Mouse (Mus musculus) embryonic facial prominence, embryonic 10.5 days (tissue): Measurements from ENCODE around the gene Paqr6. TPM values are rescaled to one million over a fixed set of nuclear protein-coding genes. Genes with fewer than 3 reads are reported as not detected.
"Not testable (repeated sequence)": the region's sequence is repeated elsewhere in the genome, so short reads cannot be mapped to it uniquely, and the experiment has no call there.

ENCODE experiments used
- DNase-seq: peaks from one replicate; pipeline ENCODE4 v3.0.0-alpha.2; 2017; ENCODE audit warnings: low spot score
- H3K27ac ChIP-seq: fragments of 300-500 bp; sonication (generic); replicated peaks from 2 replicates; pipeline ENCODE4 v1.5.1; 2016; ENCODE audit warnings: mild to moderate bottlenecking
- H3K27me3 ChIP-seq: fragments of 300-500 bp; sonication (generic); replicated peaks from 2 replicates; pipeline ENCODE4 v1.6.1; 2016; ENCODE audit warnings: low read depth, mild to moderate bottlenecking; ENCODE audit not compliant: poor library complexity, severe bottlenecking
- H3K36me3 ChIP-seq: fragments of 300-500 bp; sonication (generic); replicated peaks from 2 replicates; pipeline ENCODE4 v1.6.1; 2016; ENCODE audit warnings: mild to moderate bottlenecking, moderate library complexity
- H3K4me1 ChIP-seq: fragments of 300-500 bp; sonication (generic); 2 replicates; pipeline ENCODE4 v1.6.1; 2016
- H3K4me3 ChIP-seq: fragments of 300-500 bp; sonication (generic); 2 replicates; pipeline ENCODE4 v1.5.1; 2016; ENCODE audit warnings: mild to moderate bottlenecking, moderate library complexity
- H3K9me3 ChIP-seq: fragments of 300-500 bp; sonication (generic); 2 replicates; pipeline ENCODE4 v1.6.1; 2016; ENCODE audit warnings: mild to moderate bottlenecking
- WGBS: fragments of 180-500 bp; shearing (Covaris S2); methylation state at CpG from one replicate; pipeline ENCODE4 v1.1.7; 2016; 5-methylcytosine and 5-hydroxymethylcytosine counted together
- polyA plus RNA-seq: library from polyadenylated mRNA; unstranded; fragments of >200 nt; fragmentation: Nextera tagmentation; extraction: Ambion mirVana; gene quantifications from 2 replicates; pipeline ENCODE4 v1.2.1, GENCODE M21; 2016

Paqr6 gene
- polyA plus RNA-seq, 1 experiment from 2014 or later: 1.2 TPM

DNA sequence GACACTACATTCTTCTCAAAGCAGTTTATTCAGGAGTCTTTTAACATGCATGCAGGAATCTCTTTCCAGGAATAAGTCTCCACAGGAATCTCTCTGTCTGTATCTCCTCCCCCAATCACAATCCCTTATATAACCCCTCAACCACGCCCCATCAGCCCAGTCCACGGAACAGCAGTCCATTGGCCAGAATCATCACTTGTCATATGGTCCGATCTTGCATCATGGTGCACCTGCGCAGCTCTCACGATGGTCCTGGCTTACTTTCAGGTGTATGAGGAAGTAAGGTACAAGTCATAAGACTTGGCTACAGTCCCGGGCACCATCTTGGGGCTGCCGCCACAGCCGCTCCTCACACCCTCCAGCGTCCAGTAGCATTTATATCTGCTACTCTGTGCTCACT, 8.3 kb downstream of the Paqr6 start, which contains the start of gene Bglap3:
Gene Bglap3 (minus strand): TSS at position 101 of the 400 bp plus-strand sequence.
- H3K4me1 ChIP-seq, H3K4me3 ChIP-seq, H3K36me3 ChIP-seq, H3K27ac ChIP-seq, DNase-seq, H3K27me3 ChIP-seq: not testable (repeated sequence)
- 91% methylated on average over 9 of the region's 9 CpGs for WGBS
- peaks cover 12% of the 10 kb centered on the region for H3K9me3 ChIP-seq

DNA sequence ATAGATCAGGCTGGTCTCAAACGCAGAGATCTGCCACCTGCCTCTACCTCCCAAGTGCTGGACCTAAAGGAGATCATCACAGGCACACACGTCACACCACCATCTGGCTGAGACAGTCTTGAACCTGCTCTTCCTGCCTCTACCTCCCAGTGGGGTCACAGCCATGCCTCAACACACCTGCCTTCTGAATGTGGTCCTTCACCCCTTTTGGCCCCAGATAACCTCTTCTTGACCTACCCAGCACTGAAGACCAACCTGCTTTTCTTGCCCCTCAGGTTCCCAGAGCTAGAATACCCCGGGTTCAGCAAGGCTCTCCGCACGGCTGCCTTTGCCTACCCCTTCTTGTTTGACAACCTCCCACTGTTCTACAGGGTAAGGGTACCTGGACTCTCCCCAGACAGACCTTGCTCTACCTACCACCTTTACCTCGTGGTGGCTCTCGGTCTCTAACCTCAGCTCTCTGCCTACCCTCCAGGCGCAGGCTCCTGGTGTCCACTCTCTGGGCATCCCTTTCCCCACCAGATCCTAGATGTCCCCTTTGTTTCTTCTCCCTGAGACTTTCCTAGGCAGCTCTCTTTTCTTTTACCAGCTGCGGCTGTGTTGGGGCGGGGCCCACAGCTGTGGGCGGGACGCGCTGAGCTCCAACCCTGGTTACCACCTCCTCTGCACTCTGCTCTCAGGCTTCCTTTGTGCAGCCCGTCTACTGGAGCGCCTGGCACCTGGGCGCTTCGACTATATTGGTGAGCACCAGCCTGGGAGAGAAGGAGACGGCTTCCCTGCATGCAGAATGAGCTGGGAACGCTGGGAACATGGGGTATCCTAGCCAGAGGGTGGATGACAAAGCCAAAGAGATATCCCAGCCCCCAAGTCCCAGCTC, 11.6 kb downstream of the Paqr6 start:
- peak; percentile 70 for DNase-seq
- WGBS: 9% methylated on average over 19 of the region's 19 CpGs
- H3K9me3 ChIP-seq, H3K27me3 ChIP-seq, H3K36me3 ChIP-seq, H3K4me1 ChIP-seq: not testable (repeated sequence)
- Histone ChIP-seq H3K4me3 (peak overlapping the region; percentile 43), H3K27ac (peak overlapping the region; percentile 73)

DNA sequence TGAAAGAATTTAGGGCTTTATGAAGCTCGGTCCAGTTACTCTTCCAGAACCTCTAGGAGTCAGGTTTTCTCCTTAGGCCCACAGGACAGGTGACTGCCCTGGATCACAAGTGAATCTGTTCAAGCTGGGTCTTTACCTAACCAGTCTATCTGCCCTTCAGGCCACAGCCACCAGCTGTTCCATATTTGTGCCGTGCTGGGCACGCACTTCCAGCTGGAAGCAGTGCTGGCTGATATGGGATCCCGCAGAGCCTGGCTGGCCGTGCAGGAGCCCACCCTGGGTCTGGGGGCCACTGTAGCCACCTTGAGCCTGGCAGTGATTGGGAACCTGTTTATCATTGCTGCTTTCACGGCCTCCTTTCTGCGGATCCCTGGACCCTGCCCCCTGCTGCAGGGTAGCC, 12.3 kb downstream of the Paqr6 start:
- DNase-seq: peak; percentile 28
- H3K27ac ChIP-seq: peak overlapping the region; percentile 73; the same call in 1 of the 2 replicates
- peak overlapping the region; percentile 43; the same call in 1 of the 2 replicates for H3K4me3 ChIP-seq

DNA sequence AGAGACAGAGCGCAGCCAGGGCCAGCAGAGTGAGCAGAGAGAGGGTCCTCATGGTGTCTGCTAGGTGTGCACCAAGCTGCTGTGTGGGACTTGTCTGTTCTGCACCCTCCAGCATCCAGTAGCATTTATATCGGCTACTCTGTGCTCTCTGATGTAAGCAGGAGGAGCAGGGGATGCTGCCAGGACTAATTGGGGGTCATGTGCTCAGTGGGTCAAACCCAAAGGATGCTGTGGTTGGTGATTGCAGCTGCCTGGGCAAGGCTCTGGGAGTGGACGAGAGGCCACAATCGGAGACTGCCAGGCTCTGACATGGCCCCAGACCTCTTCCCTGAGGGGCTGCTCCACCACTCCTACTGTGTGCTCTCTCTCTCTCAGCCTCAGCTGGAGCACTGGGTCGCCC, 14.2 kb downstream of the Paqr6 start, which contains the start of gene Bglap2:
Gene Bglap2 (minus strand): TSS at position 101 of the 400 bp plus-strand sequence.
- not testable (repeated sequence) for H3K27me3 ChIP-seq, H3K9me3 ChIP-seq, H3K27ac ChIP-seq, H3K4me3 ChIP-seq, H3K36me3 ChIP-seq, DNase-seq
- H3K4me1 ChIP-seq: peaks cover 18% of the 10 kb centered on the region
- 74% methylated on average over 5 of the region's 5 CpGs for WGBS

More for the DNA sequence above, 12.3 kb downstream of the Paqr6 start:
- WGBS: 29% methylated on average over 7 of the region's 7 CpGs
- peaks cover 13% of the 10 kb centered on the region for H3K4me1 ChIP-seq
- not testable (repeated sequence) for H3K27me3 ChIP-seq, H3K36me3 ChIP-seq, H3K9me3 ChIP-seq

DNA sequence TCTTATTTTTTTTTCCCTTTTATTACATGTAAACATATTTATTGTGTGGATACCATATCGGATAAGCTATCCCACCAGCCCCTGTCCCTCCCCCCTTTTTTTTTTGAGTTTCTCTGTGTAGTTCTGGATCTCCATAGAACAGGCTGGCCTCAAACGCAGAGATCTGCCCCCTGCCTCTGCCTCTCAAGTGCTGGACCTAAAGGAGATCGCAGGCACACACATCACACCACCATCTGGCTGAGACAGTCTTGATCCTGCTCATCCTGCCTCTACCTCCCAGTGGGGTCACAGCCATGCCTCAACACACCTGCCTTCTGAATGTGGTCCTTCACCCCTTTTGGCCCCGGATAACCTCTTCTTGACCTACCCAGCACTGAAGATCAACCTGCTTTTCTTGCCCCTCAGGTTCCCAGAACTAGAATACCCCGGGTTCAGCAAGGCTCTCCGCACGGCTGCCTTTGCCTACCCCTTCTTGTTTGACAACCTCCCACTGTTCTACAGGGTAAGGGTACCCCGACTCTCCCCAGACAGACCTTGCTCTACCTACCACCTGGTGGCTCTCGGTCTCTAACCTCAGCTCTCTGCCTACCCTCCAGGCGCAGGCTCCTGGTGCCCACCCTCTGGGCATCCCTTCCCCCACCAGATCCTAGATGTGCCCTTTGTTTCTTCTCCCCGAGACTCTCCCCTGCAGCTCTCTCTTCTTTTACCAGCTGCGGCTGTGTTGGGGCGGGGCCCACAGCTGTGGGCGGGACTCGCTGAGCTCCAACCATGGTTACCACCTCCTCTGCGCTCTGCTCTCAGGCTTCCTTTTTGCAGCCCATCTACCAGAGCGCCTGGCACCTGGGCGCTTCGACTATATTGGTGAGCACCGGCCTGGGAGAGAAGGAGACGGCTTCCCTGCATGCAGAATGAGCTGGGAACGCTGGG, 17.3 kb downstream of the Paqr6 start:
- H3K4me1 ChIP-seq: peaks cover 10% of the 10 kb centered on the region
- H3K4me3 ChIP-seq: peak overlapping the region; percentile 46
- 7% methylated on average over 22 of the region's 22 CpGs for WGBS
- H3K9me3 ChIP-seq, H3K27me3 ChIP-seq, H3K36me3 ChIP-seq: not testable (repeated sequence)
- DNase-seq: peak; percentile 68
- H3K27ac ChIP-seq: peak overlapping the region; percentile 75

DNA sequence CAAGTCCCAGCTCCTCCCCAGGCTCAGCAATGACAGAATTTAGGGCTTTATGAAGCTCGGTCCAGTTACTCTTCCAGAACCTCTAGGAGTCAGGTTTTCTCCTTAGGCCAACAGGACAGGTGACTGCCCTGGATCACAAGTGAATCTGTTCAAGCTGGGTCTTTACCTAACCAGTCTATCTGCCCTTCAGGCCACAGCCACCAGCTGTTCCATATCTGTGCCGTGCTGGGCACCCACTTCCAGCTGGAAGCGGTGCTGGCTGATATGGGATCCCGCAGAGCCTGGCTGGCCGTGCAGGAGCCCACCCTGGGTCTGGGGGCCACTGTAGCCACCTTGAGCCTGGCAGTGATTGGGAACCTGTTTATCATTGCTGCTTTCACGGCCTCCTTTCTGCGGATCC, 18.0 kb downstream of the Paqr6 start:
- not testable (repeated sequence) for H3K4me1 ChIP-seq, DNase-seq, H3K27ac ChIP-seq, H3K9me3 ChIP-seq, H3K36me3 ChIP-seq, H3K27me3 ChIP-seq
- 46% methylated on average over 3 of the region's 7 CpGs for WGBS
- H3K4me3 ChIP-seq: peak overlapping the region; percentile 46; the same call in 1 of the 2 replicates

DNA sequence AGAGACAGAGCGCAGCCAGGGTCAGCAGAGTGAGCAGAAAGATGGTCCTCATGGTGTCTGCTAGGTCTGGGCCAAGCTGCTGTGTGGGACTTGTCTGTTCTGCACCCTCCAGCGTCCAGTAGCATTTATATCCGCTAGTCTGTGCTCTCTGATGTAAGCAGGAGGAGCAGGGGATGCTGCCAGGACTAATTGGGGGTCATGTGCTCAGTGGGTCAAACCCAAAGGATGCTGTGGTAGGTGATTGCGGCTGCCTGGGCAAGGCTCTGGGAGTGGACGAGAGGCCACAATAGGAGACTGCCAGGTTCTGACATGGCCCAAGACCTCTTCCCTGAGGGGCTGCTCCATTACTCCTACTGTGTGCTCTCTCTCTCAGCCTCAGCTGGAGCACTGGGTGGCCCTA, 20.0 kb downstream of the Paqr6 start, which contains the start of gene Bglap:
Gene Bglap (minus strand): TSS at position 101 of the 400 bp plus-strand sequence.
- Histone ChIP-seq H3K4me3 (no peak within 1 kb of the TSS), H3K4me1 (peaks cover 9% of the 10 kb centered on the region), H3K27me3 (no peaks in the 10 kb centered on the region), H3K27ac (no peak within 1 kb of the TSS), H3K36me3 (peaks cover 6% of the 10 kb centered on the region; the same call in 1 of the 2 replicates), H3K9me3 (no peaks in the 10 kb centered on the region)
- WGBS: 79% methylated on average over 5 of the region's 5 CpGs
- no peak for DNase-seq

DNA sequence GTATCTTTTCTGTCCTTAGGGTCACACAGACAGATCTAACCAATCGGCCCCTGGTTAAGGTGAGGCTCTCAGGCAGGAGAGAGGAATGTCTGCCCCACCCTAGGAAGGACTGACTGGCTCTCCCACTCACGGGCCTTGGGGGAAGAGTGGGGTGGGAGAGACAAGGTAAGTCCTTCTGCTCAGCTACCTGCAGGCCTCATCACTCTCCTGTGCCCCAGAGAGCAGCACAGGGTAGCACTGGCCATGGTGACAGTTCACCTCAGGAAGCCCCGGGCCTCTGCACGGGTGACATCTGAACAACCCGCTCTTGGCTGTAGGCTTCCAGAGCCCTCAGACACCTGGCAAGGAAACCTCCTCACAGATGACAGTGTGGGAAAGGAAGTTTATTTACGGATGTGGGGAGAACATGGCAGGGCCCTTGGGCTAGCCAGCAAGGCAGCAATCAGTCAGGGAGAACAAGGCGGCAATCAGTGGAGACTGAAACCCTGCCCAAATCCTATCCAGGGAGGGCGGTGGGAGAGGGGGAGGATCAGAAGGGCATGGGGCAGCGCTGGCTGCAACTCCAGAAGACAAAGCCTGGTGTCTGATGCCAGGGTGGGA, 29.5 kb downstream of the Paqr6 start:
- DNase-seq: no peak
- Histone ChIP-seq H3K36me3 (peaks cover 92% of the 10 kb centered on the region), H3K4me1 (no peaks in the 10 kb centered on the region), H3K27me3 (no peaks in the 10 kb centered on the region), H3K9me3 (no peaks in the 10 kb centered on the region), H3K4me3 (no peak overlapping the region), H3K27ac (no peak overlapping the region)
- 90% methylated on average over 9 of the region's 9 CpGs for WGBS

DNA sequence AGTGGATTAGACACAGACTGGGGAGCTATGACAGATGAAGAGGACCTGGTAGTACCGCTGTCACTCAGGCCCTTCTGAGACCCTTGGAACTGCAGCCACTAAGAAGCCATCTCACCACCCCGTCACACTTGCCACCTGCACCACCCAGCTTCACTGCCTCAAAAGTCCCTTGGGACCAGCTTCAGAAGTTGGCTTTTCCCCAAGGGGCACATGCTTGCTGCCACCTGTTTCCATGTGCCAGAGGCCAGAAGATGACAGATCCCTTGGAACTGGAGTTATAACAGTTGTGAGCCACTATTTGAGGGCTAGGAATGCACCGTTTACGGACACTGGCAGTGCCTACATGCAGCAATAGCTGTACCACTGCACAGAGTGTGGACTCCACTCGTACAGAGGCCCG, 30.9 kb downstream of the Paqr6 start:
- Histone ChIP-seq H3K9me3 (no peaks in the 10 kb centered on the region), H3K27me3 (no peaks in the 10 kb centered on the region), H3K4me1 (no peaks in the 10 kb centered on the region), H3K36me3 (peaks cover 93% of the 10 kb centered on the region), H3K27ac (no peak overlapping the region), H3K4me3 (no peak overlapping the region)
- DNase-seq: no peak
- 96% methylated on average over 6 of the region's 6 CpGs for WGBS

DNA sequence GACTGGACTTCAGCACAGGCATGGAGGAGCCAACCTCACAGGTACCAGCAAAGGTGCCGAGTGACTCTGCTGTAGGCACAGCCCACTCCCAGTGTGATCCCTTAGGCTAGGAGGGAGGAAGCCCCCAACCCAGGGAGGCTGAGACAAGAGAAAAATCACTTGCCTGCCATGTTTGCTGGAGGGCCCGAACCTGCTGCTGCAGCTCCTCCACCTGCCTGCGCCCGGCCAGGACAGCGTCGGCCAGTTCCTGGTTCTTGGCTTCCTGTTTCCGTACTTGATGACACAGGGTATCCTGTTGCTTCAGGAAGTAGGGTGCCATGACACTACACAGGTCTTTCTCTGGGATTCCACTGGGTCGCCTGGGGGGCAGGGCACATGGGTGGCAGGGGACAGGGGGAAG, 31.4 kb downstream of the Paqr6 start:
- Histone ChIP-seq H3K4me1 (no peaks in the 10 kb centered on the region), H3K27me3 (no peaks in the 10 kb centered on the region), H3K36me3 (peaks cover 93% of the 10 kb centered on the region), H3K9me3 (no peaks in the 10 kb centered on the region), H3K4me3 (no peak overlapping the region), H3K27ac (no peak overlapping the region)
- WGBS: 90% methylated on average over 8 of the region's 8 CpGs
- DNase-seq: no peak

DNA sequence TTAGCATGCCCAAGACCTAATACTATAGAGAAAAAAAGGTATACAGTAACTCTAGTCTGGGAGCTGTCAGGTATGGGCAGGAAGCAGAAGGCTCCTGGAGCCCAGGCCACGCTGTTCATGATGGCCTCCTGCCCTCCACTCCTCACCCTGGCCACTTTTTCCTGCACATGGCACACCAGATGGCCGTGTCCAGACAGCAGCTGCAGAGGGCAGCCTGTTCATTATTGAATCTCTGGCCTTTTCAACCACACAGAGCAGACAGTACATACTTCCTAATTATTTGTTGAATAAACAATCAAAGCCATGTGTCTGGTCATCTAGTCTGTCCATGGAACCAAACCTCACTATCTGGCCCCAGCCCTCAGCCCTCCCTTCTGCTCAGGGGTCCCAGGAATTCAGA, 34.3 kb downstream of the Paqr6 start:
- Histone ChIP-seq H3K36me3 (peaks cover 98% of the 10 kb centered on the region), H3K4me3 (no peak overlapping the region), H3K4me1 (no peaks in the 10 kb centered on the region), H3K27ac (no peak overlapping the region), H3K9me3 (no peaks in the 10 kb centered on the region), H3K27me3 (no peaks in the 10 kb centered on the region)
- 76% methylated on average over 2 of the region's 2 CpGs for WGBS
- no peak for DNase-seq

DNA sequence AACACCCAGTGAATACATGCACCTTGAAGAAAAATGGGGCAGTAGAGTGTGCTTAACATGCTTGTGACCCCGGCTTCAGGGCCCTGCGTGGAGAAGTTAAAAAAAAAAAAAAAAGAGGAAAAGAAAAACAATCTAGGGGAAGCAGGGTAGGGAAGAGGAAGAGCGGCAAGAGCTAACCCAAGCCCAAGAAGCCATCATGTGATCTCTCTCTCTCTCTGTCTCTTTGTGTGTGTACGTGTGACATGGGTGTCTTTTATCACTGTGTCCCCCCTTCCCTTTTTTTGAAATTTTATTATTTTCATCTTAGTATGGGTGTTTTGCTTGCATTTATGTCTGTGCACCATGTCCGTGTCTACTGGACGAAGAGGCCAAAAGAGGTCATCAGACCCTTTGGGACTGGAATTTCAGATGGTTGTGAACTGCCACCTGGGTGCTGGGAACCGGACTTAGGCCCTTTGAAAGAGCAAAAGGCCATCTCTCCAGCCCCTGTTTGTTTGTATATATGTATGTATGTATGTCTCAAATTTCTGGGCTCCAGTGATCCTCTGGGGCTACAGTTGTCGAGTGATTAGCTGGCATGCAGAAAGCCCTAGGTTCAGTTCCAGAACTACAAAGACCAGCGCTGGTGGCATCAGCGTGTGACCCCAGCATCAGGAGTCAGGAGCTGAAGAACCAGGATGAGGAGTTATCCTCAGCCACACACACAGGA, 39.3 kb downstream of the Paqr6 start:
- peaks cover 24% of the 10 kb centered on the region for H3K4me1 ChIP-seq
- peaks cover 69% of the 10 kb centered on the region for H3K36me3 ChIP-seq
- H3K4me3 ChIP-seq: no peak overlapping the region
- 94% methylated on average over 10 of the region's 10 CpGs for WGBS
- DNase-seq: no peak
- H3K9me3 ChIP-seq: no peaks in the 10 kb centered on the region
- no peaks in the 10 kb centered on the region for H3K27me3 ChIP-seq
- no peak overlapping the region for H3K27ac ChIP-seq
